Mouse (Mus musculus) myocyte (in vitro differentiated cells): ENCODE measurements around the gene Slc30a9. TPM values are rescaled to one million over a fixed set of nuclear protein-coding genes. Genes with fewer than 3 reads are reported as not detected.

Experiments used
- H3K27me3 ChIP-seq: one replicate; pipeline ENCODE4 v1.6.1; 2011; ENCODE audit not compliant: control insufficient read depth, insufficient read depth, insufficient read length
- H3K36me3 ChIP-seq: one replicate; pipeline ENCODE4 v1.6.1; 2011; ENCODE audit not compliant: control insufficient read depth, insufficient read depth
- H3K4me2 ChIP-seq: one replicate; pipeline ENCODE4 v1.6.1; 2011; ENCODE audit warnings: low read depth, control low read depth
- H3K4me3 ChIP-seq: one replicate; pipeline ENCODE4 v1.5.1; 2011; ENCODE audit warnings: mild to moderate bottlenecking, control low read depth, moderate library complexity
- H3K79me2 ChIP-seq: one replicate; pipeline ENCODE4 v1.6.1; 2011; ENCODE audit not compliant: control insufficient read depth, insufficient read depth
- H3ac ChIP-seq: one replicate; pipeline ENCODE4 v1.6.1; 2011; ENCODE audit not compliant: control insufficient read depth, insufficient read length
- CEBPB ChIP-seq: IDR thresholded peaks from 2 replicates; pipeline ENCODE4 v1.6.1; 2011; ENCODE audit warnings: mild to moderate bottlenecking, moderate library complexity; ENCODE audit not compliant: poor library complexity, insufficient read depth, severe bottlenecking
- E2F4 ChIP-seq: IDR thresholded peaks from one replicate; pipeline ENCODE4 v1.6.1; 2011; ENCODE audit warnings: mild to moderate bottlenecking, control low read depth, moderate library complexity; ENCODE audit not compliant: insufficient read depth
- MAX ChIP-seq: IDR thresholded peaks from one replicate; pipeline ENCODE4 v1.6.1; 2011; ENCODE audit warnings: low read depth, mild to moderate bottlenecking, control low read depth
- MYOD1 ChIP-seq, 3 experiments: IDR thresholded peaks; one replicate each; pipeline ENCODE4 v1.6.1; 2011; ENCODE audit warnings: control low read depth in 2 of 3, low read depth in 2 of 3, mild to moderate bottlenecking in 2 of 3, moderate library complexity in 1 of 3; ENCODE audit not compliant: insufficient read length in 2 of 3, control insufficient read depth in 1 of 3
- MYOG ChIP-seq, 3 experiments: IDR thresholded peaks; one replicate each; pipeline ENCODE4 v1.6.1; 2011; ENCODE audit warnings: control low read depth in 2 of 3, low read depth in 2 of 3, mild to moderate bottlenecking in 2 of 3; ENCODE audit not compliant: insufficient read length in 2 of 3, control insufficient read depth in 1 of 3, insufficient read depth in 1 of 3
- POLR2A ChIP-seq: IDR thresholded peaks from one replicate; pipeline ENCODE4 v1.6.1; 2011; ENCODE audit warnings: low read depth, mild to moderate bottlenecking, control low read depth, moderate library complexity; ENCODE audit not compliant: insufficient read length
- POLR2AphosphoS2 ChIP-seq: IDR thresholded peaks from one replicate; pipeline ENCODE4 v1.6.1; 2011; ENCODE audit warnings: low read depth, control low read depth; ENCODE audit not compliant: insufficient read length
- REST ChIP-seq: IDR thresholded peaks from one replicate; pipeline ENCODE4 v1.6.1; 2011; ENCODE audit warnings: mild to moderate bottlenecking, control low read depth, moderate library complexity; ENCODE audit not compliant: insufficient read depth, insufficient read length
- SRF ChIP-seq: IDR thresholded peaks from one replicate; pipeline ENCODE4 v1.6.1; 2011; ENCODE audit warnings: low read depth; ENCODE audit not compliant: control insufficient read depth, insufficient read length
- TCF12 ChIP-seq: IDR thresholded peaks from one replicate; pipeline ENCODE4 v1.6.1; 2011; ENCODE audit warnings: mild to moderate bottlenecking, control low read depth; ENCODE audit not compliant: poor library complexity, insufficient read depth, severe bottlenecking
- TCF3 ChIP-seq: IDR thresholded peaks from one replicate; pipeline ENCODE4 v1.6.1; 2011; ENCODE audit warnings: low read depth, control low read depth; ENCODE audit not compliant: insufficient read length
- USF1 ChIP-seq: IDR thresholded peaks from one replicate; pipeline ENCODE4 v1.6.1; 2011; ENCODE audit warnings: low read depth, mild to moderate bottlenecking, control low read depth, moderate library complexity
- polyA plus RNA-seq: library from polyadenylated mRNA; unstranded; fragments of >200 nt; fragmentation: generic; extraction: Trizol; gene quantifications from one replicate; pipeline ENCODE4 v1.2.1, GENCODE M21; 2012; ENCODE audit warnings: missing spikeins

Slc30a9 gene
- polyA plus RNA-seq, 1 experiment = 22.7 TPM

- Histone ChIP-seq H3K4me3 (no peak overlapping the region), H3K4me2 (no peak overlapping the region), H3K36me3 (no peaks in the 10 kb centered on the region), H3K79me2 (no peaks in the 10 kb centered on the region), H3K27me3 (no peaks in the 10 kb centered on the region), H3ac (no peak overlapping the region)
- no peak for TF ChIP-seq MYOD1 (IDR thresholded peaks at IDR 0.05; ENCODE audit: control insufficient read depth in 1 of 3, insufficient read length in 2 of 3, low read depth in 2 of 3)
- TF ChIP-seq E2F4 = no peak
- no peak for TF ChIP-seq MYOG (IDR thresholded peaks at IDR 0.05; ENCODE audit: control insufficient read depth in 1 of 3, insufficient read depth in 1 of 3, insufficient read length in 2 of 3, low read depth in 2 of 3)
- no peak for TF ChIP-seq TCF3
- TF ChIP-seq USF1 = no peak
- TF ChIP-seq POLR2AphosphoS2 = no peak
- TF ChIP-seq SRF = no peak
- no peak for TF ChIP-seq CEBPB
Observed at GRCm38 (mm10) chr5:67404380-67404779, 97.6 kb downstream of the Slc30a9 start.

DNA sequence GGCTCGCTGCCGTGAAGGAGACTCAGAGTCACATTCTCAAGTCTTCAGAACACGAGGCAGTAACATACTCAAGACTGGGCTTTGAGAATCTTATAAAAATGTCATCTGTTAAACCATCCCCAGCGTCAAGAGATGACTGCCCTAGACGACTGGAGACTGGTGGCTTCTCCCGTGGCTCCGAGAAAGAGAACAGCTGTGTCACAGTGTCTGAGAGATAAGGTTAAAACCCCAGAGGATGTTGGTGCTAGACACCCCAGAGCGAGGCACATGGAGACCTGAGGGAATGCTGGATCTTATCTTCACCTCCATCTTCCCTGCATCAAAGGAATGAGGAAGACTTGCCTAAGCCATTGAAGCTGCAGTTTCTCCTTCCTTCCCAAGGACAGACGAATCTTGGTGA is 98.2 kb downstream of the Slc30a9 start:
- no peaks in the 10 kb centered on the region for H3K79me2 ChIP-seq
- no peaks in the 10 kb centered on the region for H3K27me3 ChIP-seq
- no peak overlapping the region for H3ac ChIP-seq
- no peak overlapping the region for H3K4me3 ChIP-seq
- TF ChIP-seq MYOG (IDR thresholded peaks at IDR 0.05; ENCODE audit: control insufficient read depth in 1 of 3, insufficient read depth in 1 of 3, insufficient read length in 2 of 3, low read depth in 2 of 3) (no peak), SRF (no peak), POLR2A (no peak), E2F4 (no peak), USF1 (no peak), POLR2AphosphoS2 (no peak), CEBPB (no peak), REST (no peak), TCF3 (no peak), TCF12 (no peak), MAX (no peak), MYOD1 (IDR thresholded peaks at IDR 0.05; ENCODE audit: control insufficient read depth in 1 of 3, insufficient read length in 2 of 3, low read depth in 2 of 3) (no peak)
- H3K36me3 ChIP-seq = no peaks in the 10 kb centered on the region
- no peak overlapping the region for H3K4me2 ChIP-seq

Other genes starting within 250 kb of the Slc30a9 start
- gene Phox2b, start 207.7 kb upstream of the Slc30a9 start, polyA plus RNA-seq = not detected
- 42.4 TPM for gene Tmem33, start 46.4 kb upstream of the Slc30a9 start, polyA plus RNA-seq
- gene Bend4, start 121.4 kb downstream of the Slc30a9 start, polyA plus RNA-seq = not detected